Mouse (Mus musculus) thymus, adult 2 months (tissue): Measurements from ENCODE around the gene Olfr1233.

Experiments
- CTCF ChIP-seq: fragments of 200-500 bp; IDR thresholded peaks from 2 replicates; pipeline ENCODE4 v1.5.1; 2012; ENCODE audit warnings: mild to moderate bottlenecking, control low read depth, low read length, moderate library complexity, borderline replicate concordance; ENCODE audit not compliant: control insufficient read depth, poor library complexity, insufficient read depth; ENCODE audit errors: extremely low read depth
- POLR2A ChIP-seq: fragments of 200-500 bp; IDR thresholded peaks from 2 replicates; pipeline ENCODE4 v1.6.1; 2012; ENCODE audit warnings: mild to moderate bottlenecking, low read length, control low read depth, moderate library complexity; ENCODE audit not compliant: control insufficient read depth, poor library complexity, insufficient read depth; ENCODE audit errors: extremely low read depth

GRCm38 (mm10) chr2:89364765-89365164 is 22.6 kb upstream of the Olfr1233 start, which contains the start of gene Olfr1234:
- TF ChIP-seq CTCF: no peak
- TF ChIP-seq POLR2A: no peak
